Mouse (Mus musculus): Measurements from ENCODE around the gene Arrdc5.

GRCm38 (mm10) chr17:56345364-56345763, 45.3 kb upstream of the Arrdc5 start:
- TF ChIP-seq MEF2A (IDR thresholded peaks at IDR 0.05; ENCODE audit: borderline replicate concordance, low read depth, low read length) (no peak), CTCF (conservative IDR thresholded peaks at IDR 0.05 in 1 of 2, IDR thresholded peaks at IDR 0.05 in 1 of 2; ENCODE audit: low read depth in 2 of 2, low read length in 2 of 2) (no peak), POLR2A (IDR thresholded peaks at IDR 0.05; ENCODE audit: low read depth, low read length) (no peak), RCOR1 (conservative IDR thresholded peaks at IDR 0.05; ENCODE audit: low read depth, low read length) (no peak), ELF1 (IDR thresholded peaks at IDR 0.05; ENCODE audit: low read depth, low read length) (no peak), UBTF (IDR thresholded peaks at IDR 0.05; ENCODE audit: low read depth, low read length) (no peak), ZC3H11A (IDR thresholded peaks at IDR 0.05; ENCODE audit: low read depth, low read length) (no peak), SIN3A (IDR thresholded peaks at IDR 0.05; ENCODE audit: low read length) (no peak), PAX5 (IDR thresholded peaks at IDR 0.05; ENCODE audit: low read length) (no peak)

Data from CH12.LX (cell line).